Mouse (Mus musculus) limb, embryonic 14.5 days (tissue): ENCODE results near the gene Crlf3. TPM values are rescaled to one million over a fixed set of nuclear protein-coding genes. Genes with fewer than 3 reads are reported as not detected.

Experiments used
- ATAC-seq: fragments of 200-750 bp; cut with Nextera tagmentation; 2 replicates; pipeline ENCODE4 v1.8.0; 2017; ENCODE audit warnings: low read depth, moderate number of reproducible peaks, moderate TSS enrichment; ENCODE audit not compliant: low FRiP score
- DNase-seq: peaks from one replicate; pipeline ENCODE4 v3.0.0-alpha.2; 2015; ENCODE audit warnings: low spot score
- H3K27ac ChIP-seq: fragments of 300-500 bp; sonication (generic); replicated peaks from 2 replicates; pipeline ENCODE4 v1.5.1; 2014; ENCODE audit warnings: low read depth, mild to moderate bottlenecking, low read length, moderate library complexity, mixed read lengths
- H3K27me3 ChIP-seq: fragments of 300-500 bp; sonication (generic); 2 replicates; pipeline ENCODE4 v1.6.1; 2014; ENCODE audit warnings: low read length, mixed read lengths; ENCODE audit not compliant: control insufficient read depth, insufficient read depth
- H3K36me3 ChIP-seq: fragments of 300-500 bp; sonication (generic); 2 replicates; pipeline ENCODE4 v1.6.1; 2014; ENCODE audit warnings: mild to moderate bottlenecking, low read length, moderate library complexity, mixed read lengths; ENCODE audit not compliant: control insufficient read depth, insufficient read depth
- H3K4me1 ChIP-seq: fragments of 300-500 bp; sonication (generic); 2 replicates; pipeline ENCODE4 v1.6.1; 2014; ENCODE audit warnings: antibody characterized with exemption, low read length, mixed read lengths; ENCODE audit not compliant: control insufficient read depth, insufficient read depth
- H3K4me2 ChIP-seq: fragments of 300-500 bp; sonication (generic); replicated peaks from 2 replicates; pipeline ENCODE4 v1.6.1; 2014; ENCODE audit warnings: low read depth, mild to moderate bottlenecking, low read length, moderate library complexity; ENCODE audit not compliant: severe bottlenecking
- H3K4me3 ChIP-seq: fragments of 300-500 bp; sonication (generic); replicated peaks from 2 replicates; pipeline ENCODE4 v1.5.1; 2014; ENCODE audit warnings: low read length
- H3K9ac ChIP-seq: fragments of 300-500 bp; sonication (generic); 2 replicates; pipeline ENCODE4 v1.6.1; 2014; ENCODE audit warnings: mild to moderate bottlenecking, low read depth, low read length, moderate library complexity; ENCODE audit not compliant: severe bottlenecking
- H3K9me3 ChIP-seq: fragments of 300-500 bp; sonication (generic); 2 replicates; pipeline ENCODE4 v1.6.1; 2016; ENCODE audit warnings: low read length; ENCODE audit not compliant: control insufficient read depth
- POLR2A ChIP-seq: fragments of 200-500 bp; IDR thresholded peaks from 2 replicates; pipeline ENCODE4 v1.8.0; 2012; ENCODE audit warnings: inconsistent platforms, mild to moderate bottlenecking, moderate library complexity, borderline replicate concordance; ENCODE audit not compliant: insufficient read depth, insufficient read length; ENCODE audit errors: extremely low read depth
- WGBS: fragments of 180-500 bp; shearing (Covaris S2); extraction: QIAGEN DNeasy Blood & Tissue Kit; methylation state at CpG from one replicate; pipeline ENCODE4 v1.1.7; 2014; 5-methylcytosine and 5-hydroxymethylcytosine counted together
- polyA plus RNA-seq, 2 experiments: library from polyadenylated mRNA; depleted of rRNA in 1 of 2; stranded (reverse) in 1 of 2; unstranded in 1 of 2; fragments of >200 nt; fragmentation: Nextera tagmentation in 1 of 2; extraction: Ambion mirVana in 1 of 2; gene quantifications; 2 replicates each; pipeline versions ENCODE4 v1.2.1 to v1.2.3; 2012 to 2014

Crlf3 gene
- polyA plus RNA-seq, 2 experiments = 34.9 to 44.1 TPM

GRCm38 (mm10) chr11:80081786-80082319 is 1.1 kb upstream of the Crlf3 start:
- no peak overlapping the region for H3K4me3 ChIP-seq
- no peak overlapping the region; the same call in 1 of the 2 replicates for H3K9ac ChIP-seq
- WGBS = 83% methylated on average over 7 of the region's 7 CpGs
- no peak for TF ChIP-seq POLR2A
- no peaks in the 10 kb centered on the region for H3K27me3 ChIP-seq
- H3K27ac ChIP-seq = peak overlapping the region; percentile 93
- DNase-seq (no peak), ATAC-seq (no peak)
- no peaks in the 10 kb centered on the region for H3K9me3 ChIP-seq
- H3K4me2 ChIP-seq = peak overlapping the region; percentile 71; the same call in 1 of the 2 replicates
- peaks cover 6% of the 10 kb centered on the region; the same call in 1 of the 2 replicates for H3K36me3 ChIP-seq
- peaks cover 9% of the 10 kb centered on the region for H3K4me1 ChIP-seq

GRCm38 (mm10) chr11:80080381-80080825 is 388 bp downstream of the Crlf3 start:
- ATAC-seq (peak; percentile 24), DNase-seq (no peak)
- no peak for TF ChIP-seq POLR2A
- H3K27me3 ChIP-seq = no peaks in the 10 kb centered on the region
- H3K4me1 ChIP-seq = peaks cover 9% of the 10 kb centered on the region
- no peaks in the 10 kb centered on the region for H3K9me3 ChIP-seq
- H3K36me3 ChIP-seq = peaks cover 6% of the 10 kb centered on the region; the same call in 1 of the 2 replicates
- peak overlapping the region; percentile 94 for H3K4me3 ChIP-seq
- H3K9ac ChIP-seq = peak overlapping the region; percentile 95
- H3K27ac ChIP-seq = peak overlapping the region; percentile 93
- H3K4me2 ChIP-seq = peak overlapping the region; percentile 71
- under 1% methylated on average over 30 of the region's 32 CpGs for WGBS

GRCm38 (mm10) chr11:80079751-80080150 is 1.0 kb downstream of the Crlf3 start:
- peak overlapping the region; percentile 71 for H3K4me2 ChIP-seq
- peak overlapping the region; percentile 95; the same call in 1 of the 2 replicates for H3K9ac ChIP-seq
- H3K4me3 ChIP-seq = peak overlapping the region; percentile 94
- no peaks in the 10 kb centered on the region for H3K9me3 ChIP-seq
- peaks cover 9% of the 10 kb centered on the region for H3K4me1 ChIP-seq
- H3K27ac ChIP-seq = no peak overlapping the region
- 68% methylated on average over 6 of the region's 6 CpGs for WGBS
- peaks cover 6% of the 10 kb centered on the region; the same call in 1 of the 2 replicates for H3K36me3 ChIP-seq
- no peak for ATAC-seq
- H3K27me3 ChIP-seq = no peaks in the 10 kb centered on the region
- no peak for TF ChIP-seq POLR2A
- DNase-seq = no peak

GRCm38 (mm10) chr11:80078831-80079230 is 2.0 kb downstream of the Crlf3 start:
- no peak overlapping the region for H3K4me3 ChIP-seq
- ATAC-seq = no peak
- H3K9me3 ChIP-seq = no peaks in the 10 kb centered on the region
- no peak overlapping the region for H3K4me2 ChIP-seq
- no peak overlapping the region for H3K9ac ChIP-seq
- no peak overlapping the region for H3K27ac ChIP-seq
- no peaks in the 10 kb centered on the region for H3K27me3 ChIP-seq
- peaks cover 6% of the 10 kb centered on the region; the same call in 1 of the 2 replicates for H3K36me3 ChIP-seq
- TF ChIP-seq POLR2A = no peak
- peaks cover 9% of the 10 kb centered on the region for H3K4me1 ChIP-seq
- 11% methylated on average over 1 of the region's 1 CpGs for WGBS
- DNase-seq = no peak

- Histone ChIP-seq H3K27me3 (no peaks in the 10 kb centered on the region), H3K4me2 (no peak overlapping the region), H3K9me3 (no peaks in the 10 kb centered on the region), H3K36me3 (peaks cover 6% of the 10 kb centered on the region; the same call in 1 of the 2 replicates), H3K27ac (no peak overlapping the region), H3K9ac (no peak overlapping the region), H3K4me3 (no peak overlapping the region), H3K4me1 (peaks cover 9% of the 10 kb centered on the region)
- no peak for DNase-seq
- TF ChIP-seq POLR2A = no peak
- 85% methylated on average over 13 of the region's 14 CpGs for WGBS
- no peak for ATAC-seq
Measured at GRCm38 (mm10) chr11:80077784-80078545, 2.8 kb downstream of the Crlf3 start.
